8 mouse cellular contexts compared by ENCODE assay signal in the genomic region with DNA sequence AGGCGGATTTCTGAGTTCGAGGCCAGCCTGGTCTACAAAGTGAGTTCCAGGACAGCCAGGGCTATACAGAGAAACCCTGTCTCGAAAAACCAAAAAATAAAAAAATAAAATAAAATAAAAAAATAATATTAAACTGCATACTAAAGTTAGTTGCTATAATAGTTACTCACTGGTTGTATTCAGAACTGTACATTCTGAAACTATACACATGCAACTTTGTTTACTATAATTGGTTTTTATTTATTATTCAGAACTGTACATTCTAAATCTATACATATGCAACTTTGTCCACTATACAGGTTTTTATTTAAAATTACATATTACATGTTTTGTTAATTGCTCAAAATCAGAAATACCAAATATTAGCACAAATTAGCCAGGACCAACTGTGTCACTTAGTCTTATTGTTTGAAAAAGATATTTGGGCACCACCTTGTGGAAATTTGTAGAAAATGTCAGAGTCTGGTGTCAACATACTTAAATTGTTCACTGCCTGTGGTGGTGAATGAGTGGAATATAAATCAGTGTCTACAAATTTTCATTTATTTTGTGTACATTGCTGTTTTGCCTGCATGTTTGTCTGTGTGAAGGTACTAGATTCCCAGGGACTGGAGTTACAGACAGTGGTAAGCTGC. TPM values are rescaled to one million over a fixed set of nuclear protein-coding genes. Genes with fewer than 3 reads are reported as not detected.
DNase-seq lines count a peak whose midpoint lies in the region; ATAC-seq lines count a peak whose summit lies in the region.
"Had no signal": no experiment of that assay in that cellular context is flagged by ENCODE, and none has a peak within 500 bp of the region (broad histone marks: within the 10 kb centered on the region; RNA-seq: fewer than 3 reads in every experiment).

No protein-coding gene starts in this region.

- H3K9me3 ChIP-seq in midbrain, embryonic 14.5 days (ENCODE audit: control insufficient read depth, low read length), result no peaks in the 10 kb centered on the region

- WGBS in midbrain, embryonic 14.5 days, result 95% methylated on average over 3 of the region's 3 CpGs

- no peak overlapping the region for H3K9ac ChIP-seq in midbrain, embryonic 14.5 days (replicated peaks; ENCODE audit: low read length)

- H3K27ac ChIP-seq in midbrain, embryonic 14.5 days (replicated peaks; ENCODE audit: low read depth, low read length), result no peak overlapping the region

- no peaks in the 10 kb centered on the region for H3K4me1 ChIP-seq in midbrain, embryonic 14.5 days (ENCODE audit: control insufficient read depth, insufficient read depth, low read length)

- H3K27me3 ChIP-seq in midbrain, embryonic 14.5 days (ENCODE audit: control insufficient read depth, insufficient read depth, low read length), result no peaks in the 10 kb centered on the region

- DNase-seq in kidney, adult 9 months, result peak; percentile 11
- no peak for DNase-seq in kidney, postnatal 14 days
- DNase-seq in MN1 (ENCODE audit: low spot score), result peak; percentile 46
- DNase-seq in midbrain, embryonic 14.5 days, result peak; percentile 81
- DNase-seq in right cerebral cortex, postnatal 25 days, result no peak
- no peak for DNase-seq in kidney, postnatal 10 days
- DNase-seq: adrenal gland, postnatal 14 days had no signal

- H3K4me2 ChIP-seq in midbrain, embryonic 14.5 days (ENCODE audit: low read length), result no peak overlapping the region

- no peak overlapping the region for H3K4me3 ChIP-seq in midbrain, embryonic 14.5 days (replicated peaks; ENCODE audit: low read depth, low read length)

- no peaks in the 10 kb centered on the region for H3K36me3 ChIP-seq in midbrain, embryonic 14.5 days (ENCODE audit: control insufficient read depth, insufficient read depth, low read length)

- ATAC-seq in common myeloid progenitor, adult 5-6 weeks (replicated peaks; ENCODE audit: low read depth, poor library complexity, severe bottlenecking), result peak; percentile 72; the same call in 1 of the 2 replicates
- no peak; the same call in 1 of the 2 replicates for ATAC-seq in midbrain, embryonic 14.5 days (ENCODE audit: low FRiP score, low TSS enrichment)

RNA-seq across cellular contexts. Expression of gene Col28a1, which starts 3.7 kb away (rescaled TPM):
- 0.23 and 0.24 TPM in 2 replicates for total RNA-seq in common myeloid progenitor, adult 5-6 weeks (2017)
- polyA plus RNA-seq in midbrain, embryonic 14.5 days (2014; fragmentation: Nextera tagmentation; extraction: Ambion mirVana), result 0.39 and 0.49 TPM in 2 replicates

RNA-seq across cellular contexts. Expression of gene Mios, which starts 20.3 kb away (rescaled TPM):
- total RNA-seq in common myeloid progenitor, adult 5-6 weeks (2017), result 42.9 and 46.8 TPM in 2 replicates
- 24.6 and 32.0 TPM in 2 replicates for polyA plus RNA-seq in midbrain, embryonic 14.5 days (2014; fragmentation: Nextera tagmentation; extraction: Ambion mirVana)

Comparison
In these comparisons a context has a peak if more than half of its experiments do, and no peak if none do; other contexts are left out.
1. DNase-seq: peak in kidney, adult 9 months (single experiment), MN1 (single experiment) and midbrain, embryonic 14.5 days (single experiment); none in kidney, postnatal 14 days (single experiment), right cerebral cortex, postnatal 25 days (single experiment) and kidney, postnatal 10 days (single experiment).